Mouse (Mus musculus): ENCODE measurements around the gene Tsfm.

DNA sequence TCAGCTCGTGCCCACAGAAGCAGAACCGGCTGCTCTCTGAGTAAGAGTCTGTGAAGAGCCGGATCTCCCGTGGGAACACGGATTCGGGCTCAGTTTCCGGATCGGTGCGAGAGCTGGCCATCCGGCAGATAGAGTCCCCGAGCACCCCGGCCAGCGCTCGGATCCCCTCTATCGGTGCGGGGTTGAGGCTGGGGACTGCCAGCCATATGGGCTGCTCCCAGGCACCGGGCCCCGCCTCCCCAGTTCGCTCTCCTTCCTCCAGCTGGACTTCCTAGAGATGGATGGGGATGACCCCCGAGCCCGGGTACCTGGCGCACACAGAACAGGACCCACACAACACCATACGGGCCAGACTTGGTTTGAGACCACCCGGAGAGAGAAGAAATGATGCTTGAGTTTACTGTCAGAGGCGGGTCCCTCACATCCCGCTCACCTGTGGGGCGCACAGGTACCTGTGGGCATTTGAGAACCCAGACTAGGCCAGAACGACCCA, 10.7 kb upstream of the Tsfm start, which contains the start of the genes Mettl1 and Eef1akmt3:
- TF ChIP-seq EP300 (IDR thresholded peaks at IDR 0.05) = no peak
- no peak for TF ChIP-seq CTCF (IDR thresholded peaks at IDR 0.05)
